Mouse (Mus musculus) kidney, adult 11 months (tissue): Measurements from ENCODE around the gene Epc2.
"Not testable (repeated sequence)": the region's sequence is repeated elsewhere in the genome, so short reads cannot be mapped to it uniquely, and the experiment has no call there.

Experiments
- DNase-seq: peaks from one replicate; pipeline ENCODE4 v3.0.0; 2022

Gene Epc2

DNA sequence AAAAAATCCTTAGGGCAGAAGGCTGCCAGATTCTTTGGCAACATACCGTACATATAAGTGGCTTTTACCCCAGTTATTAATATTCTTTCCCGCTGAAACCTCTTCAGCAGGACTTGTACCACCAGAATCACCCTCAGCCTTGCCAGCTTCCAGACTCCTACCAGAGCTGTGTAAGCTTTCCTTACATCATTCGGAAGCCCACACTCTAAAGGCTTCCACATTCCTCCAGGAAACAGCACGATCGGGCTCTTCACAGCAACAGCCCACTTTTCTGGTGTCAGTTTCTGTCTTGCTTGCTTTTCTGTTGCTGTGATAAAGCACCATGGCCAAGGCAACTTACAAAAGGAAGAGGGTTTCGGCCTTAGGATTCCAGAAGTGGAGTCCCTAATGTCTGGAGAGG lies 21.2 kb downstream of the Epc2 start:
- no peak for DNase-seq

DNA sequence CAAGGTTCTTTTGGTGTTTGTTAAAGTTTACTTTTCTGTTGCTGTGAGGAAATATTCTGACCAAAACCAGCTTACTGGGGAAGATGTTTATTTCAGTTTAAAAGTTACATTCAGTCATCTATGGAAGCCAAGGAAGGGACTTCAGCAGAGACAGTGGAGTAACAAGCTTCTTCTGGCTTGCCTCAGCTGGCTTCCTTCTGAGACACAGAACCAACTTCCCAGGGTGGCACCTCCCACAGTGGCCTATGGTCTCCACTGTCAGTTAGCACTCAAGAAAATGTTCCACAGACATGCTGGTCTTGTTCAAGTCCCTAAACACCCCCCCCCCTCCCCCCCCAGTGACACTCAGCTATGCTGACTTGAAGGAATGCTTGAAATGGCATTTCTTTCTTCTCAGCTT lies 30.9 kb downstream of the Epc2 start:
- DNase-seq = no peak

DNA sequence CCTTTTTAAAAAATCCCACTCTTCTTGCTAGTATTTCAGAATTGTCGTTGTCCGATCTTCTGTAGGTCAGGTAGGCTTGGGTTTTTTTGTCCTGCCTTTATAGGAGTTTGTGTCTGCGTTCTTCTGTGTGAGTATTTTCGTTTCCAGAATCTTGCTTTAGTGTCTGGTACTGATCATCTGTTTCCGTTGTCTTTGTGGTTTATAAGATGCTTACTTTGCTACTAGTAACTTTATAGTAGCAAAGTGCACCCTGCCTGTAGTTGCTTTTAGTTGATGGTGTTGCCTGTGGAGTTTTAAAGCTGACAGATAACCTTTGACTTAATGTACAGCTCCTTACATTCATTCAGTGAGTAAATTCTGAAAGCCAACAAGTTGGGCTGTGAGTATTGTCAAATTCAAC lies 32.1 kb downstream of the Epc2 start:
- DNase-seq = no peak

DNA sequence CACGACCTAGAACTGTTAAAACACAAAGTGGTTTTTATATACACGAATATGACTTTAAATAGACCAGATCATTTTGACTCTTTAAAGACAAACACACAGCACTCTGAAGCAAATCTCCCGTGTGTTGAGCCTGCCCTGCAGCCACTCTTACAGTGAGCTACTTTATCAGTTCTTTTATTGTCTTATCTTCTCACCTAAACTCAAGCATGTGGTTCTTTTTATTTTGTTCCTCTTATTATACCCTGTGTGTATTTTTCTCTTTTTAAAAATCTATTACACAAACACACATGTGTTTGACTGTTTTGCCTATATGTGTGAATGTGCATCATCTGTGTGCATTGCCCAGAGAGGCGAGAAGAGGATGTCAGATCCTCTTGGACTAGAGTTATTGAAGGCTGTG lies 50.1 kb downstream of the Epc2 start:
- no peak for DNase-seq

DNA sequence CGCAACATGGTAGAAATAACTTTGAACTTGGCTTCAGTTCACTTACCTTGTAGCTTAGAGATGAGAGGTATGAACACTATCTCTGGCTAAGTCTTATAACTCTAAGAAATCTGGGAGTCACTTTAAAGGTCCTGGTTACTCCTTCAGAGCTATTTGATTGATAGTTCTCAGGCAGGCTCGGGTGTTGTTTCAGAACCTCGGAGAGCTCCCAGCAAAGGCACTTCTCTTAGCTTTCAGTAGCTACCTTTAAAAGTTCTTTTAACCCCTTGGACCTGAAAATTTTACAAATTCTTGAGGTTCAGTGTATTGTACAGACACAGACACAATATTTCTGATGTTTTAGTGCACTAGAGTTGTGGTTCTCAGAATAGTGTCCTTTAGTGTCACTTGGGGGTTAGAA lies 52.3 kb downstream of the Epc2 start:
- DNase-seq = no peak

DNA sequence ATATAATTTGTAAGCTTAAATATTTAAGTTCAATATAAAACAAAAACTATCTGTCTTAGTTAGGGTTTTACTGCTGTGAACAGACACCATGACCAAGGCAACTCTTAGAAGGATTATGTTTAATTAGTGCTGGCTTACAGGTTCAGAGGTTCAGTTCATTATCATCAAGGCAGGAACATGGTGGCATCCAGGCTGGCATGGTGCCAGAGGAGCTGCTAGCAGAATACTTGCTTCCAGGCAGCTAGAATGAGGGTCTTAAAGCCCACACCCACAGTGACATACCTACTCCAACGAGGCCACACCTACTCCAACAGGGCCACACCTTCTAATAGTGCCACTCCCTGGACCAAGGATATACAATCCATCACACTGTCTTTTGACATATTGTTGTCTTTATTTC lies 53.9 kb downstream of the Epc2 start:
- DNase-seq = not testable (repeated sequence)

DNA sequence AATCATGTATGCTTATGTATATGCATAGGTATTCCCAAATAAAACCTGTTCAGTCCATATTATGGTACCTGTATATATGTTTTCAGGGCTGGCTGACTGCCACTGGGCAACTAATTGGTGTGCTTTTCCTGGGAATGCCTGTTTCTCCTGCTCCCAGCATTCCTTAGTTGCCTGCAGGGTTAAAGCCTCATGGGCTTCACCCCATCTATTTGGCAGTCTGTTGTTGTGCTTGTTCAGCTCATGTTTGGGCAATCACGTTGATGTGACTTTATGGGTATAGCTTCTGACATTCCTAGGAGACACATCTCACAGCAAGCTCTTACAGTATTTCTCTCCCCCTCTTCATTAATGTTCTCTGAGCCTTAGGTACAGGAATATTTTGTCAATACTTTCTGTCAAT lies 59.5 kb downstream of the Epc2 start:
- DNase-seq = no peak

DNA sequence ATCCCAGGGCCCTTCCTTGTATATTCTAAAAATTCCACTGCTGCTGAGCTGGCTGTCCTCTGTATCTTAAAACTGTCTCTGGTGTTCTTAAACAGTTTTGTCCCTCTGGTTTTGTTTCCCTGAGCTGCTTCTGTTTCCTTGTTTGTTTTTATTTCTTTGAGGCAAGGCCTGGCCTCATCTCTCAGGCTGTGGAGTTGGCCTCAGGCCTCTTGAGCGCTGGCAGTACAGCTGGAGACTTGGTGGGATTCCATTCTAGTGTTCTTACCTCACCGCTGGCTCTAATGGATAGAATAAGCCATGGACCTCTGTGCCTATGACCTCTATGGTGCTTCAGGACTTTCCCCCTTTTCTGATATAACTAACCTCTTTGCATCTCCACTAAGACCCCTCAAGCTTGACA lies 64.7 kb downstream of the Epc2 start:
- no peak for DNase-seq

DNA sequence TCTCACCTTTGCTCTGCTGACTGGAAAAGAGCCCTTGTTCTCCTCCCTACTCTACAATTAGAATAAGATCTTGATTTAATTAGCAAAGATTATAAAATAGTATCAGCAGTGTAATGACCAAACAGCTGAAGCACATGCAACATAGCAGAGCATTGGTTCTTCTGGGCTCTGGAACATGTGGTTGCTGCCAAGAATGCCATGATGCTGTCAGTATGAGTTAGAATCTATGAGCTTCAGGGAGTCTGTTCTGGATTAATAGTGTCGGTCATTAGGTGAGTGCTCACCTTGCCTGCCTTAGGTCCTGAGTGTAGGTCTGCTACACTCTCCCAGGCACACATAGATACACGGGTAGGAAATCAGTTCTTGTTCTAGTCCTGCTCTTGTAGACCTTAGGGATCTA lies 69.1 kb downstream of the Epc2 start:
- DNase-seq = no peak

DNA sequence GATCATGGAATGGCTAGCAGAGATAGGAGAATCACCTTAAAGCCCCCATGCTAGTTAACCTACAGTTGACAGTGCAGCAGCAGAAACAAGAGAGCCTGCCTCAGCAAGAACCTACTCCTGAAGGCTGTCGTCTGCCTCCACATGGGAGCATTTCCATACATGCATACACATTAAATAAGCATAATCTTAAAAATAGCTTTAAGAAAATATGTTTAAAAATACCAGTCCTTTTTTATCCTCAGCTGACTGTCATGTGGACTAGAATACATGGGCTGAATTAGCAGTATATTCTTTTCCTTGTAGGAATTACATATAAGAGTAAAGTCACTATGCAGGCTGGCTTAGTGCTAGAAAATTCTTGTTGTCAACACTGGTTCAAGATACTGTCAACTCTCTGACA lies 69.7 kb downstream of the Epc2 start:
- no peak for DNase-seq

DNA sequence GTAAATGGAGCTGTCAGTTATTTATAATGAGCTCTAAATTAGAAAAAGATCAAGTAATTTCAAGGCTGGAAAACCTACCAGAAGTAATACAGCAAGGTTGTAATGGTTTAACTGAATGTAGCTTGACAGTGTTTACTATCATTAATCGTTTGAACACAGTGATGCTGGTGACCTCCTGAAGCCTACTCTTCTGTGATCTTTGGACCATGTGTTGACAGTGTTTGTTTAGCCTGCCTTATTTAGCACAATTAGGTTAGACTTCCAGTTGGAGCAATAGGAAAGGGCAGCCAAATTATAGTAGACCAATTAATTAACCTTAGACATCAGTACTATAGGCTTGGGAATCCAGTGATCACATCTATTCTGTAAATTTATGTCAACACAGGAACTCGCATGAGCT lies 70.3 kb downstream of the Epc2 start:
- DNase-seq = no peak

DNA sequence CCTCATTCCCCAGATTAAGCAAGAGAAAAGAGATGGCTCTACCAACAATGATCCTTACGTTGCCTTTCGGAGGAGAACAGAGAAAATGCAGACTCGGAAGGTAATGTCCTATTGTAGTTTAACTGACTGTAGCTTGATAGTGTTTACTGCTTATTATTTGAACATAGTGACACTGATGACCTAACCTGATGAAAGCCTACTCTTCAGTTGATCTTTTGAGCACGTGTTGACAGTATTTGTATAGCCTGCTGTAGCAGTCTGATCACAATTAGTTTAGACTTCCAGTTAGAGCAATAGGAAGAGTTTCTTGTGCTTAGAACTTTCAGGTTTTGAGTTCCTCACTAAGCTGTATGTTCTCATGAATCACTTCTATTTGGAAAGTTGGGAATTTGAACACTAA lies 71.3 kb downstream of the Epc2 start:
- no peak for DNase-seq

DNA sequence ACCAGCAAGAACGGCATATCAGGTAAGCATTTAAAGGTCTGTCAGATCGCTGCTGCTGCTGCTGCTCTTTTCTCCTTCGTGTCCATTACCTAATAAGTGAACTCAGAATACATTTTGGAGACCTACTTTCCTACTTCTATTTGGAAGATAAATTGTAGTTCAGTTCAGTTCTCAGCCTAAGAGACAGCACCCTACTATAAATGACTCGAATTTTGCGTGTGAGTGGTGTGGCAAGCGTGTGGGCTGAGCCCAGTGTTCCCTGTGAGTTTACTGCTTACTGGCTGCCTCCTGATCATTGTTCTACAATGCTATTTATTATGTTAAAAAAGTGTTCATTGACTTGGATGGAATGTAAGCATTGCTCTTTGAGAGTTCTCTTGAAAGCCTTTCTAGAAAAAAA lies 85.9 kb downstream of the Epc2 start:
- DNase-seq = no peak

DNA sequence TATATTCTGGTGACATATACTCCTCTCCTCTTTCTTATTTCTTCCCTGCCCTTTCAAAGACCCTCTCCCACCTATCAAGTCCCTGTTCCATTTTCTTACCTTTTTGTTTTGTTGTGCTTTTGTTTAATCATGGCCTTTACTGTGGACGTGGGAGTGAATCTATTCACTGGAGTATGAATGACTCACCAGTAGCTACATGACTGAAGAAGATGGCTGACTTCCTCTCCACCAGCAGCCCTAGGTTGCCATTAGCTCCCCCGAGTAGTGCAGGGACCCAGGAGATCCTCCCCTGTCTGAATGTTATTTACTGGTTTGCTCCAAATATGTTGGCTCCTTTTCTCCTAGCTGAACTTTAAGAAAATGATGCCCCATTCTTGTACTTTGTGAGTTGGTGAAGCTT lies 86.8 kb downstream of the Epc2 start:
- DNase-seq = no peak

DNA sequence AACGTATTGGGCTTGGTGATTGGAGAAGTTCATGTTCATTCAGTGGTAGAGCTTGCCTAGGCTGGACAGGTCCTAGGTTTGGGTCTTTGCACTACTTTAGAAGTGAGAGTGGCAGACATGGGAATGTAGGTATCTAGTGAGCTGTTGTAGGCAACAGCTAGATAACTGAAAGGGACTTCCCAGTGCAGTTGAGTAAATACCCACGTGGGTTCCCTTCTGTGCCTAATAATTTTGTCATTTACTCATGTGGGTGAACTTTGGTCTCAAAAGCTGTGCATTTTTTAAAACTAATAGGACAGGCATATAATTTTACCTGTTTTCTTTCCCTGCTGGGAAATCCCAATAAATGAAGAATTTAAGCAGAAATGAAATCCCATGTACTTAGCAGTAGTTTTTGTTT lies 88.5 kb downstream of the Epc2 start:
- DNase-seq = no peak

DNA sequence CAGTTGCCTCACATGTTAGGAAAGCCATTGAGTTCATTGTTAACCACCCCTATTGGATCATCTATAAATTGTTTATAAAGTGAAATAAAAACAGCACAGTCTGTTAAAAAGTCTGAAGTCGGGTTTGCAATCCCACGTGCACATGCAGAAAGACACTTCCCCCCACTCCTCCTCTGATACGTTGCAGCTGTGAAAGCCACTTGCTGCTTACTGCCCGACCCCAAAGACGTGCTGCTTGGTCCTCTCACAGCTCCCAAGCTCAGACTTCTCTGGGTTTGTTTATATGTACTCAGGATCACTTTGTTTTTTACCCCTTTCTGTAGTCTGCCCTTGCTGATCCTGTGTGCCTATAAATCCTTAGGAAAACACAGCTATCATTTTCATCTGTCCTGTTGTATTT lies 96.5 kb downstream of the Epc2 start:
- no peak for DNase-seq

DNA sequence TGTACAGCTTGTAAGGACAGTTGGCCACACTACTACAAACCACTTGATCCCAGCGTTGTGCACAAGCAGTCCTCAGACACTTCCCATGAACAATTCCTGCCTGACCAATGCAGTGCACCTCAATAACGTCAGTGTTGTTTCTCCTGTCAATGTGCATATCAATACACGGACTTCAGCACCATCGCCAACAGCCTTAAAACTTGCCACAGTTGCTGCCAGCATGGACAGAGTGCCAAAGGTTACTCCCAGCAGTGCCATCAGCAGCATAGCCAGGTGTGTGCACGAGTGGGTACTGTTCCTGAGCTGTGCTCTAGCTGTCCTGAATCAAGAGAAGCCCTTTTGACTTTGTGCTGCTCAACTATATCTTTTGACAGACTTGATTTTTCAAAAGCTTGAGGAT lies 97.2 kb downstream of the Epc2 start:
- no peak for DNase-seq

DNA sequence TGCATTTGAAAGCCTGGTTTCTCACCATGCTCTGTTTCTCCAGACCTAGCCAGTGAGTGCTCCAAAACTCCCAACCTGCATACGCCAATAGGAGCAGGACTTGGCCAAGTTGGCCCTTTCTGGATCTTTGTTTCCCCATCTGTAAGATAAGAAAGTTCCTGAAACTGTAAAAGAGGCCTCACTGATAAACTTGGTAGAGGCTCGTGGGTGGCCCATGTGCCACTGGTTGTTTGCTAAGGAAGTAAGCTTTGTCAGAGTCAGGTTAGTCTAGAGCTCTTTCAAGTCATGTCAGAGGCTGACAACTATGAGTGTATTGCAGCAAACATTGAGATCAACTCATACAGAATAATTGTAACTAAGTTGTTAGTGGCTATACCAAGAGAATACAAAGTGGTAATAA lies 101.8 kb downstream of the Epc2 start:
- DNase-seq = no peak

DNA sequence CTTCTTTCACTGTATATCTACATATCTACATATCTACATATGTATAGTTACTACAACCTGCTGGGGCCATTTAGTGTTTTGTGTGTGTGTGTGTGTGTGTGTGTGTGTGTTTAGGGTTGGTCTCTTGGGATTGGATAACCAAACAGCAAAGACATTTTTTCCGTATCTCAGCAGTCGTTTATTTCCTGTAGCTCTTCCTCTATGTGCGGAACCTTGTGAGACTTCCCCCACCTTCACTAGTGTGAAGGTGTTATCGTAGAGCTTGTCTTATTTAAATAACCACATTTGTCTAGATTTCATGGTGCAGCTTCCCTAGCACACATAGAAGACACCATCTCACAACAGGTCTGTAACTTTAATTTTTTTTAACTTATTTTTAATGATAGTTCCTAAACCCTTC lies 106.1 kb downstream of the Epc2 start:
- DNase-seq = no peak

DNA sequence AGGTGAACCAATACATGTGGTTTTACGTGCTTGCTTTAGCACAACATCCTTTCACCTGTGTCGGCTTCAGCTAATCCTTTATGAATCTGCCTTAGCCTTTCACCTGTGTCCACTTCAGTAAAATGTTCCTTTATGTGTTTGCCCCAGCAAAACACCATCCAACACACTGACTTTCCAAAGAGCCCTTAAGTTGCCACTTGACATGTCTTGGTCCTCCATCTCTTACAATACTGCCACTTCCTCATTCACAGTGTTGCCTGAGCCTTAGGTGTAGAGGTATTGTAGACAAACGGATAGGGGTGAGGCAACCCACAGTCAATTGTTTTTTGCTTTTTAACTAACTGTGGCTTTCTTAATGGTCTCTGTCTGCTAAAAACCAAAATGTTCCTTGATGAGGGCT lies 107.1 kb downstream of the Epc2 start:
- no peak for DNase-seq

DNA sequence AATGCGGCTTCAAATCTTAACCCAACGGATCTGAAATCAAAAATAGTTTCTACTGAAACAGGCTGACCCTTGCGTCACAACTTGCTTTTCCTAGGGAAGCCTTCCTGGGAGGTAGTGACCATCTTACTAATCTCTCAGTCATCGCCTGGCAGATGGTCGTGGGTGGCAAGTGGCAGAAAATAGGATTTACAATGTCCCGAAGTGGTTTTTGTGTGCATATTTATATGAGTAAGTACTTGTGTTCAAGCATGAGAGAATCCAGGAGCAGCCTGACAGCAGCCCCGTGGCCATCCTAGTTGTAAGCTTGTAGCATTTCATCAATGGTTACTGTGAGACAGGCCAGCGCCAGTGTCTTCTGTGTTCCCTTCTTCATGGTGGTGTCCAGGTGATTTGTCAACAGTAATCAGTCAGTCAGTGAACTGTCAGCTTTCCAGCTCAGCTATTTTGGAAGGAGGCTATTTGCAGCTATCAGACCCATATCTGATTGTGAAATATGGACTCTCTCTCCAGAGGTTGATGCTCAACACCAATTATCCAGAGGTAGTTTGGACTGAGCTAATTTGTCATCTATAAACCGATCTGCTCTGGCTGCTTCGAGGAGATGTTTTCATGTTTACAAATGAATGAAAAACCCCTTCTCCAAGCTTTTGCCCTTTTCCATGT lies 111.5 kb downstream of the Epc2 start:
- no peak for DNase-seq

DNA sequence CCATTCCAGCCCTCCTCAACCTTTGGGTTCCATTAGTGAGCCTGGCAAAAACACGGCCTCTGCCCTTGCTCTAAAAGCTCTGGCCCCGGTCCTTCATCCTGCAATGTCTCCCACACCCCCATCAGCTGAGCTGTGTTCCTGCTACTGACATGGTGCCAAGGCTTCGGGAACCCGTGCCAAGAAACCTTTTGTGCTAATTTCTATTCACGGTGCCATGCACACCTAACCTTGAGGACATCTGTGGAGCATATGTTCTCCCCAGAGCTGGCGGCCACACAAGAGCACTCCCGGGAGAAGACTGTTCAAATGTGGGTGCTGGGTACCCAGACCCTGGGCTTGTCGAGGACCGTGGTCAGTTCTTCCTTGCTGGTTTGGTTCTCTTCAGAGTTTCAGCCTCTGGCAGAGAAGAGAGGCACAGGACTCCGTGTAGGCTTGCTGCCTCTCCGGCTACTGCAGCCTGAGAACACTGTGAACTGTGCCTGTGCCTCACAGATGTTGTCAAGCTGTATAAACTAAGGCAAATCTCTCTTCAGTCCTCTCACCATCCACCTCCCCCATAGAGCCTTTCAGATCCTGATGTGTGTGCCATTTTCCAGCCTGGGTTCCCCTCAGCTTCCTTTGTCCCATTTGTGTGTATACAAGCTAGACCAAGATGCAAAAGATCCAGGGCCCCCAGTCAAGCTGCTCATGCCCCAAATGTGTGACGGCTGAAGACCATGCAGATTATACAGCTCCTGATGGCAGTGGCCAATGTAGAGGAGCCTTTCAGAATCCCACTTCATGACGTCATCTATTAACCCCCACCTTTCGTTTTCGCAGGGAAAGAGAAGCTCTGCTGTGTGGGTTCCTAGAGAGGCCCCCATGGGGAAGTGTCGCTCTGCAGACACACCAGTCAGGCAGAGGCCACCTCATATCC lies 118.8 kb downstream of the Epc2 start:
- peak; percentile 74 for DNase-seq

DNA sequence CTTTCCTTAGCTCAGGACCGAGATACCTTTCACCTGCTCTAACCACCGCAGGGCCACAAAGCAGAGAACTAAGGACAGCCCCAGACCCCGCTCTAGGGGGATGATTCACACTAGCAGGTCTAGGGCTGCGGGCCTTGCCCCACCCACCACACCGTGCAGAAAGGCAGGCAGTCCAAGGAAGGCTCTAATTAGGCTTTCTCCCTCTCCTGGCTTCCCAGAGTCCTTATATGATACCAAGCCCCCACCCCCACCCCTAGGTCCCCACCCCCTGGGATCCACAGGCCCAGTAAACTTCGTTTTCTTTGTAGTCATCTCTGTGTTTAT lies 119.5 kb downstream of the Epc2 start:
- no peak for DNase-seq

DNA sequence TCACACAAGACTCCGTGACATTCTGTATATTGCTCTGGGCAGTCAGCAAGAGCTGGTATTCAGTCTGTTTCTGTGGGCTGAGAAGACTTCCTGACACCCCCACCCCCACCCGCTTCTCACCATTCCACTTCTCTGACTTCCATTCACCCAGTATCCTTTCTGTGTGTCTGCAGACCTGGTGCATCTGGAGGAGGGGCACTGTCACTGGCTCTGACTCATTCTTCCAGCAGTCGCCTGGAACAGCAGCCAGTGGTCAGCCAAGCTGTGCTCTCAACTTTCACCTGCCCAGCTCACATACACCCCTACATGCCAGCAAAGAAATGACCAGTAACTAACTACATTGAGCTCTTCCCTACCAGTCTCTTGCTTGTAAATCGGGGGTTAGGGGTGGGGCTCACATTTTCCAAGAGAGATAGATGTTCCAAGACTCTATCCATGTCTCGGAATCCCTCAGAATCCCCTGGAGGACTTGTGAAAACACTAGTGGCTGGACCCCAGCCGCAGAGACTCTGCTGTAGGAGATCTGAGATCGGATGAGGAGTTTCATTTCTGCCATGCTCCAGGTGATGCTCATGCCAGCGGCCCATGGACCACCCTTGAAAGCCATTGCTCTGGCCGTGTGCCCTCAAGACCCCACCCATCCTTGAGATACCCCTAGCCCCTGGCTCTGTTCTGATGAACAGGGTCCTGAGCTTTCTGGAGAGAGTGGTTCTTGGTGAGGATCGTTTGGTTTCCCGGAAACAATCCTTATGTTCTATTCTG lies 120.1 kb downstream of the Epc2 start:
- peak; percentile 14 for DNase-seq
